Mouse (Mus musculus): ENCODE measurements around the gene Mrpl43. TPM values are rescaled to one million over a fixed set of nuclear protein-coding genes. Genes with fewer than 3 reads are reported as not detected.

Gene Mrpl43
- total RNA-seq, 1 experiment from 2014 or later = 38.9 TPM

DNA sequence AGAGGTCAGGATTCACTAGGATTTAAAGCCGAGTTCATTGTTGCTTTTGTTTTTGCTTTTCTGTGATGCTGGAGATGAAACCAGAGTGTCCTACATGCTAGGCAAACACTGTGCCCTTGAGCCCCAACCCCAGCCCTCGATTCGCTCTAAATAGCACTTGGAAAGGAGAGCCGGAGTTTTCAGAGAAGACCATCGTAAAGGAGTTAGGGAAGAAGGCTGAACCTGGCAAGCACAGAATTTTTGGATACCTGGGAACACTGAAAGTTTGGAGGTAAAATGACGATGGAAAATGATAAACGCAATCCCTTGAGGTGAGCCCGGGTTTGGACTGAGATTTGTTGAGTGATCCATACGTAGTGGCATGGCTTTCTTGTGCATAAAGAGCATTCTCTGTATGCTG, 17.9 kb downstream of the Mrpl43 start:
- no peak for ATAC-seq (replicated peaks; ENCODE audit: insufficient number of reproducible peaks, low FRiP score, low TSS enrichment, poor library complexity, severe bottlenecking)

- ATAC-seq (replicated peaks; ENCODE audit: insufficient number of reproducible peaks, low FRiP score, low TSS enrichment, poor library complexity, severe bottlenecking) = no peak
Observed at GRCm38 (mm10) chr19:44987851-44988250, 18.4 kb downstream of the Mrpl43 start.

DNA sequence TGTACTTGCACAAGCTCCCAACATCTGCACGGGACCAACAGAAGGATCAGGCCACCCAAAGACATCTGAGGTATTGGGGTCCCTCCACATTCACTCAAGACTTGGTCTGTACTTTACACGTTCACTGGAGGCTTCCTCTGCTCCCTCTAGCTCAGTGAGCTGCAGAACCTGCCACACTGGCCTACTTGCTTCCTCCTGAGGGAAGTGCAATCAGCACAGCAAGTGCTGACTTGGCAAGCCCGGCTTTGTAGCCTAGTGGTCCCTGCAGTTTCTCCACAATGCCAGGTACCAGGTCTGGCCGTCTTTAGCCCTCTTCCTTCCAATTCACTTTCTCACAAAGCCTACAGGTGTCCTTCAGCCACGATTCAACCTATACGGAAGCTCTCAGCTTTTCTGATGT, 19.2 kb downstream of the Mrpl43 start:
- no peak for ATAC-seq (replicated peaks; ENCODE audit: insufficient number of reproducible peaks, low FRiP score, low TSS enrichment, poor library complexity, severe bottlenecking)

- ATAC-seq (replicated peaks; ENCODE audit: insufficient number of reproducible peaks, low FRiP score, low TSS enrichment, poor library complexity, severe bottlenecking) = no peak
Observed at GRCm38 (mm10) chr19:44985159-44985988, 20.9 kb downstream of the Mrpl43 start.

- ATAC-seq (replicated peaks; ENCODE audit: insufficient number of reproducible peaks, low FRiP score, low TSS enrichment, poor library complexity, severe bottlenecking) = no peak
Observed at GRCm38 (mm10) chr19:44984420-44984819, 21.8 kb downstream of the Mrpl43 start.

- ATAC-seq (replicated peaks; ENCODE audit: insufficient number of reproducible peaks, low FRiP score, low TSS enrichment, poor library complexity, severe bottlenecking) = no peak
Observed at GRCm38 (mm10) chr19:44983366-44983765, 22.9 kb downstream of the Mrpl43 start.

DNA sequence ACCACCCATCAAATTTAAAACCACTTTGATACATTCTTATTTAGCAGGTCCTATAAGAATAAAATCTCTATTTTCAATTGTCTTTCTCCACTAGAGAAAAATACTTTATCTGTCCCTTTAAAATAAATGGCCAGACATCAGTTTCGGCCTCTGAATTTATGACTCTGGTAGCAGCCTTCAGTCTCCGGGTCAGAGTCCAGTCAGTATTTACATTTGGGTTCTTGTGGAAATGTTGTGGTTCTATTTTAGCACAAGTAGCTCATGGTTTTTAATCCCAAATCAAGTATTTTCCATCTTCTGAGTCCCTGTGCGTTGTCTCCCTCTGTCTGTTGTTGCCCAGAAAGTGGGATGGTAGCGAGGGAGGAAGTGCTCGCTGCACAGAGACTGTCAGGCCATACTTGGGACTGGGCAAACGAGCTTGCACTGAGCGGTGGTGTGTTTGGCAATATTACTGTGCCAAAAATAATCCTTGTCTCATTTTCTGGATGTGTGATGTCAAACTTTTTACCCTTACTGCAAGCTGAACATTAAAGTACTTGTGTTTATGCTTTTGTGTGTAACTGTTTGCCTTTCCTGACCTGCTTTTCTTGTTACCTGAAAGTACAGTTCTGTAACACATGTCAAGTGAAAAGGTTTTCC, 23.6 kb downstream of the Mrpl43 start:
- no peak for ATAC-seq (replicated peaks; ENCODE audit: insufficient number of reproducible peaks, low FRiP score, low TSS enrichment, poor library complexity, severe bottlenecking)

GRCm38 (mm10) chr19:44980787-44981186, 25.5 kb downstream of the Mrpl43 start:
- ATAC-seq (replicated peaks; ENCODE audit: insufficient number of reproducible peaks, low FRiP score, low TSS enrichment, poor library complexity, severe bottlenecking) = no peak

GRCm38 (mm10) chr19:44977148-44977547, 29.1 kb downstream of the Mrpl43 start:
- ATAC-seq (replicated peaks; ENCODE audit: insufficient number of reproducible peaks, low FRiP score, low TSS enrichment, poor library complexity, severe bottlenecking) = no peak

- ATAC-seq (replicated peaks; ENCODE audit: insufficient number of reproducible peaks, low FRiP score, low TSS enrichment, poor library complexity, severe bottlenecking) = no peak
Observed at GRCm38 (mm10) chr19:44976636-44977035, 29.6 kb downstream of the Mrpl43 start.

GRCm38 (mm10) chr19:44968329-44968728, 37.9 kb downstream of the Mrpl43 start:
- no peak for ATAC-seq (replicated peaks; ENCODE audit: insufficient number of reproducible peaks, low FRiP score, low TSS enrichment, poor library complexity, severe bottlenecking)

DNA sequence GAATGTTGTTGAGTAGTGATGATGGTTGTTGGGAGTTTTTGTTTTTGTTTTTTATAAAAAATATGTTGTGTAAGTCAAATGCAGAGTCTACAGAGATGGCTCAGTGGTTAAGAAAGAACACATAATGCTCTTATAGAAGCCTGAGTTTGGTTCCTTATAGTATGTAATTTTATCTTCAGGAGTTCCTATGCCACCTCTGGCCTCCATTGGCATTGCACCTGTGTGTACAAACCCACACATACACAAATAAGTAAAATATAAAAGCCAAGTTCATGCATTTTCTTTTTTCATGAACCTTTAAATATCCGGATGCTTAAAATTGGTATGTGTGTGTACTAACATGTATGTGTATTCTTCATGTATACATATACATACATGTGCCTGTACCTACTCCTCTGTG, 40.3 kb downstream of the Mrpl43 start:
- ATAC-seq (replicated peaks; ENCODE audit: insufficient number of reproducible peaks, low FRiP score, low TSS enrichment, poor library complexity, severe bottlenecking) = no peak

DNA sequence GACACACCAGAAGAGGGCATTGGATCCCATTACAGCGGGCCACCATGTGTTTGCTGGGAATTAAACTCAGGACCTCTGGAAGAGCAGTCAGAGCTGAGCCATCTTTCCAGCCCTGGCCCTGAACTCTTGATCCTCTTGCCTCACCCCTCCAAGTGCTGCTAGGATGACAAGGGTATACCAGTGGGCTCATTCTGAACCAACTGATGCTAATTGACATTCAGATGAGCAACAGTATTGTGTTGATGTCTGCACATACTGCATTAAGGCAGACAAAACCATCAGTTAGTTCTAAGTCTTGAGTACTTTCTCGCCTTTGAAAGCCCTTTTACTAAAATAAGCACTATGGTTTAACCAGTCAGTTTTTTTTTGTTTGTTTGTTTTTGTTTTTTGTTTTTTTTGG, 46.6 kb downstream of the Mrpl43 start:
- ATAC-seq (replicated peaks; ENCODE audit: insufficient number of reproducible peaks, low FRiP score, low TSS enrichment, poor library complexity, severe bottlenecking) = no peak

Other genes starting within 250 kb of the Mrpl43 start
- gene Slf2, start 75.3 kb downstream of the Mrpl43 start, total RNA-seq (2017) = 49.9 to 61.5 TPM (median 58.2 TPM) in 3 replicates
- 0.29 to 0.39 TPM in 2 of 3 replicates, not detected in the other for gene Sema4g, start 17.3 kb downstream of the Mrpl43 start, total RNA-seq (2017)
- 6.8 to 11.9 TPM (median 8.7 TPM) in 3 replicates for gene Twnk, start 779 bp downstream of the Mrpl43 start, total RNA-seq (2017)
- 1.5 TPM in 1 of 3 replicates, not detected in the others for gene Lzts2, start 8.0 kb upstream of the Mrpl43 start, total RNA-seq (2017)
- gene Pdzd7, start 39.3 kb upstream of the Mrpl43 start, total RNA-seq (2017) = not detected in 3 replicates
- 19.7 to 41.4 TPM (median 22.3 TPM) in 3 replicates for gene Sfxn3, start 41.1 kb upstream of the Mrpl43 start, total RNA-seq (2017)
- gene Kazald1, start 68.8 kb upstream of the Mrpl43 start, total RNA-seq (2017) = 1.2 TPM in 1 of 3 replicates, not detected in the others
- gene Tlx1, start 144.2 kb upstream of the Mrpl43 start, total RNA-seq (2017) = not detected in 3 replicates
- not detected in 3 replicates for gene Lbx1, start 229.4 kb upstream of the Mrpl43 start, total RNA-seq (2017)

Measured in monocyte, adult 5-6 weeks (primary cell).